Mouse (Mus musculus) activated CD4-positive, CD25-positive, alpha-beta regulatory T cell (primary cell): ENCODE measurements around the gene Slc6a15. TPM values are rescaled to one million over a fixed set of nuclear protein-coding genes. Genes with fewer than 3 reads are reported as not detected.

Source experiments
- polyA plus RNA-seq, 2 experiments: library from polyadenylated mRNA; unstranded; fragments of 100-300 nt; shearing (Covaris generic); gene quantifications; one replicate each; pipeline ENCODE4 v1.2.1; 2017

The Slc6a15 gene
- polyA plus RNA-seq = not detected

DNA sequence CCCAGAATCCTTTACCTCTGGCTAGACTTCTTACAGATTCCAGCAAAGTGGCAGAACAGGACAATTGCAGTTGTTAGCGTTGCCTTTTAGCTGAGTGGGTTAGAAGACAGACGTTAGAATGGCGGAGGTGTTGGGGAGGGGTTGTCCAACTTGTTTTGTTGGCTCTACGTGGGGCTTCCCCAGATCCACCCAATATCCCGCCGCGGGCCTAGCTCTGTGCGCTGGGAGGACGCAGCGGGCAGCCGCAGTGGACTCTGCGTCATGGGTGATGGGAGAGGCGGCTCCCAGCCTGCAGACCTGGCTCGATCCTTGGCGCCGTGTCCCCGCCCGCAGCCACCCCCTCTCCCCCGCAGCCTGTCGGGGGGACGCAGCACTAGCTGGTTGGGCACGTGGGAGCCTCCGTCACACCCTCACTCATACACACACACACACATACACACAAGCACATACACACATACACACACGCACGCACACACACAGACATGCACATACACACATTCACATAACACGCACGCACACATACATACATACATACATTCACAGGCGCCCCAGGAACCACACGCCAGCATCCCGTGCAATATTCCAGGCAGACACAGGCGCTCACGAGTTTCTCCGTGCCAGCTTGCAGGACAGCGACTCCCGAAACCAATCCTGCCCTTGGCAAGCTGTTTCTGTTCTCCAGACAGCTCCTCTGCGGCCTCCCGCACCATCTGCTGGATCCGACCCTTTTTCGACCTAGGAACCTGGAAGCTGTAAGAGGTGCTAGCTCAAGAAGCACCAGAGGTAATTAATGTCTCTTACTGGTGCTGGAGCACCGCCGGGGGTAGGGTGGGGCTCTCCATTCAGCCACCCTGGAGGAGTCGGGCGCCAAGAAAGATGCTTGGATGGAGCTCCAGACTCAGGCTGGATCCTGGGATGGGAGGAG is at the start of gene Slc6a15:
Slc6a15 (plus strand) TSS at position 413 of the 925 bp plus-strand sequence.

Other genes starting within 250 kb of the Slc6a15 start
- gene Lrriq1, start 131.5 kb upstream of the Slc6a15 start, polyA plus RNA-seq = under 1 TPM in 1 of 2 experiments, not detected in 1; 0.20 TPM